Mouse (Mus musculus): Measurements from ENCODE around the gene Jak3.

Gene Jak3

DNA sequence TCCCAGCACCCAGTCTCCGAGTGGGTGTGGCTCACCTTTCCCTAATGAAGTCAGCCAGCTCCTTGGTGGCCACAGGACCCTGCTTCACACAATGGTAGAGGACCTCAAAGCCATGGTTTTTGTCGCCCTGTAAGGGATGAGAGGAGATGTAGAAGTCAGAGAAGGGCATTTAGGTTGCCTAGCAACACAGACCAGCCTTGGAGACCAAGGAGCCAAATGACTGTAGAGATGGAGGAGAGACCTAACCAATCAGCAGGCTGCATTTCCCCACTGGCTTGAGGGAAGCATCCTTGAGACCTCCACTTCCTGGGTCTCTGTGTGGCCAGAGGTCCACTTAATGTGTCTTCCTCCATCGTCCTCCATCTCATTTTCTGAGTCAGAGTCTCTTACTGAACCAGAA lies 42.2 kb downstream of the Jak3 start:
- CTCF ChIA-PET, result no interaction called here

DNA sequence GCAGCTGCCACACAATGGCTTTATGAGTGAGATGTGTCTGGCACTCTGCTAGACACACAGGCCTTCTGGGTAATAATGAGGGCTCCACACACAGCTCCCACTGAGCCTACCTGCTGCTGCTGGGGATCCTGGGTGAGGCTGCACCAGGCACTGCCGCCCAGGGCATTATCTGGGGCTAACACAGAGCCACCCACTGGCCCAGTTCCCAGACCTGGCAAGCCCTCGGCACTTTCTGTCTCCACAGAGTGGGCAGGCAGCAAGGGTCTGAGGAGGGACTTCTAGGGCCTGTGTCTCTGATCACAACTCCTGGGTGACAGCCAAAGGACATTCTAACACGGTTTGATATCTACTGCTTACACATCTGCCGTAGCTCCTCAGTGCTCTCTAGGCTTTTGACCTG lies 43.1 kb downstream of the Jak3 start:
- CTCF ChIA-PET, result no interaction called here

GRCm38 (mm10) chr8:71719928-71720457 lies 43.9 kb downstream of the Jak3 start:
- CTCF ChIA-PET, result no interaction called here

GRCm38 (mm10) chr8:71723047-71723551 lies 47.0 kb downstream of the Jak3 start:
- CTCF ChIA-PET, result no interaction called here

DNA sequence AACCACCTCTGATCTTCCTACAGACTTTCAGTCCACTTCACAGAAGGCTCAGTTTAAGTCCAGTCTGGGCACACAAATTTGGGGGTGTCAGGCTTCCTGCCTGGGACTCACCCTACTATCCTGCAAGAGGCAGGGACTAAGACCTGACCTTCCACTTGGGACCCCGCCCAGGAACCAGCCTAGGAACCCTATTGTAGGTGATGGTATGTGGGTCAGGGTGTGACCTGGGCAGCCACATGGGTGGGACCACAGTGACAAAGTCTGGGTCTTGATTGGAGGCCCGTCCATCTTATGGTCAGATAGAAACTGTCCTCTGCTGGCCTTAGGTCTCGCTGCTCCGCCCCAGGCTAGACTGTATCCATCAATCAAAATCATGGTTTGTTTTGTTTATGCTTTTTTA lies 48.3 kb downstream of the Jak3 start:
- CTCF ChIA-PET, result interaction anchor here (1.0 kb wide), 1 partner anchor 22 kb away, joined by 3 read pairs; no protein-coding TSS in a partner anchor

DNA sequence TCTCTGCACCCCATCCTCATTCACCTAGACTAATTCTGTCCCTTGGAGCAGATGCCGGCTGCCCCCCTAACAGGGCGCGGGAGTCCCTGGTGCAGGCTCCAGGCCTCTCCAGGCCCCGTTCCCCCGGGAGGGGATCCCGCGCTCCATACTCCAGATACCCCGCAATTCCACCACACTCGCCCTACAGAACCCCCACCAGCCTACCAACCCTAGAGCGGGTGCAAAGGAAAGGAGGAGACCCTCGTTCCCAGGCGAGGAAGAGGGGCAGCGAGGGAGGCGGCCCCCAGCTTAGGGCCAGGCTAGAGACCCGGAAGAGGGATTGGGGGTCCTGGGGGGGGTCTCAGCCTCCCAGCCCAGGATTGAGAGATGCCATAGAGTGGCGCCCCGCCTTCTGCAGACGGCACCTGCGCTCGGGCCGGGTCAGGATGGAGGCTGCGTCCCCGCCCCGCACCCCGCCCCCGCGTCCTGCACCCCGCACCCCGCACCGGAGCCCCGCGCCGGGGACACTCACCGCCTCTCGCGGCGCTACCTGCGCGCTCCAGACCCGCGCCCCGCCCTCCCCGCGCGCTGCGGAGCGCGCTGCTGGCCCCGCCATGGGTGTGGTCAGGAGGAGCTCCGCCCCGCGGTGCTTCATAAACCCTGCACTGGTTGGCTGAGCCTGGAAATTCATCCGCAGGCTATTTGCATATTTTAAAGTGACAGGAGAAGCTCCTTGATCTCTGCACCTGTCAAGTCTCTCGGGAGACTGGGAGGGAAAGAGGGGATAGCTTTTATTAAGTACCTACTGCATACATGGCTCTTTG lies 49.2 kb downstream of the Jak3 start, which contains the start of gene Fcho1:
Gene Fcho1, minus strand, starts transcription at position 595 of the 803 bp plus-strand sequence.
- CTCF ChIA-PET, result no interaction called here

GRCm38 (mm10) chr8:71728240-71728785 lies 52.2 kb downstream of the Jak3 start:
- CTCF ChIA-PET, result interaction anchor here (1.4 kb wide), 1 partner anchor 26 kb away, joined by 6 read pairs; no protein-coding TSS in a partner anchor

- CTCF ChIA-PET, result interaction anchor here (0.7 to 1.4 kb wide), 2 partner anchors 27 to 290 kb away, joined by 6 to 9 read pairs; no protein-coding TSS in a partner anchor
These were observed 52.9 kb downstream of the Jak3 start for GRCm38 (mm10) chr8:71728826-71729620.

DNA sequence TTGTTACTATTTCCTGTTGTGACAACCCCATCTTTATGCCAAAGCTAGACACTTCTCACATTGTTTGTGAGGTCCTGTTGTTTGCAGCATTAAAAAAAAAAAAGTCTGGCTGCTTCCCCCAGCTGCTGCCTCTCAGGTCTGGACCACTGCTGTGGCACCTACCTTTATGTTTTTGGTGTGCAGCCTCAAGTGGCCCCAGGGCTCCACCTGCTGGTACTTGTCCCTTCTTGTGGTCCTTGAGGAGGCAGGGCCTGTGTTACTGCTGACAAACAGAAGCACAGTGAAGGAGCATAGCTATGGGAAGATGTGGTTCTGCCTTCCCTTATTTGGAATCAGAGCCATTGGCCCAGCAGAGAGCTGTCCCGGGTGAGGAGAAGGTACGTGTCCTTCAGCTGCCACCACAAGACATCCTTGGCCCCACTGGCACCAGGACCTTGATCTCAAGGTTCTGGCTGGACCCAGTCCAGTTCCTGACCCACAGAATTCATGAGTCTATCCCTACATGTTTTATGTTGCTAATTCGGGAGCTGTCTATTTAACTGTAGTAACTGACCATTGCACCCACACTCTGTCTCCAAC lies 55.6 kb downstream of the Jak3 start:
- CTCF ChIA-PET, result interaction anchor here (1.6 kb wide), 2 partner anchors 22 to 24 kb away, joined by 7 to 8 read pairs; no protein-coding TSS in a partner anchor

DNA sequence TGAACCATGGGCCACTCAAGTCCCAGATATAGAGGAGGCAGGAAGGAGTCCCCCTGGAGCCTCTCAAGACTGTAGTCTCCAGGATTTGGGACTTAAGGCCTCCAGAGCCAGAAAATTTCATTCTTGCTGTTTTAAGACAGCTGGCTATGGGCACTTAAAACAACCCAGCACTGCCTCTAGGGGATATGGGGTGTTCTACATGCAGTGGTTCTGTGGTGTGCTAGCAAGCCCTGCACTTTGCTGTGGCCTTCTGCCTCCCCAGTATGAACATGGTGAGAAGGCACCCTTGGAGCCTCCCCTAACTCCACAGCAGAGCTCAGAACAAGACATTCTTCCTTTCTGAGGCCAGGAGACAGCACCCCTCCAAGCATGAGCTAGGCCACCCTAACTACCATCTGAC lies 62.2 kb downstream of the Jak3 start:
- CTCF ChIA-PET, result interaction anchor here (0.6 kb wide), 1 partner anchor 1001 kb away, joined by 3 read pairs; no protein-coding TSS in a partner anchor
